Mouse (Mus musculus) heart, postnatal 0 days (tissue): ENCODE data around the gene Bmp8b.

Source experiments
- CTCF ChIP-seq: IDR thresholded peaks from 2 replicates; pipeline ENCODE4 v1.5.1; 2016; ENCODE audit warnings: antibody characterized with exemption, control low read depth, low read depth
- EP300 ChIP-seq: IDR thresholded peaks from 2 replicates; pipeline ENCODE4 v1.6.1; 2016; ENCODE audit warnings: antibody characterized with exemption, low read depth

GRCm38 (mm10) chr4:123104651-123105450, at the start of gene Bmp8b:
- TF ChIP-seq EP300 (no peak), CTCF (no peak)
